Mouse (Mus musculus) stomach, embryonic 16.5 days (tissue): ENCODE measurements around the gene Slc17a7. TPM values are rescaled to one million over a fixed set of nuclear protein-coding genes. Genes with fewer than 3 reads are reported as not detected.

Experiments
- ATAC-seq: fragments of 200-750 bp; cut with Nextera tagmentation; 2 replicates; pipeline ENCODE4 v1.8.0; 2017; ENCODE audit warnings: moderate number of reproducible peaks, moderate TSS enrichment; ENCODE audit not compliant: insufficient read depth, low FRiP score
- H3K27ac ChIP-seq: fragments of 300-500 bp; sonication (generic); 2 replicates; pipeline ENCODE4 v1.5.1; 2014; ENCODE audit warnings: low read length
- H3K27me3 ChIP-seq: fragments of 300-500 bp; sonication (generic); 2 replicates; pipeline ENCODE4 v1.6.1; 2014; ENCODE audit warnings: low read length, control low read depth, mixed read lengths; ENCODE audit not compliant: control insufficient read depth, insufficient read depth
- H3K36me3 ChIP-seq: fragments of 300-500 bp; sonication (generic); 2 replicates; pipeline ENCODE4 v1.6.1; 2014; ENCODE audit warnings: low read length; ENCODE audit not compliant: control insufficient read depth, insufficient read depth
- H3K4me1 ChIP-seq: fragments of 300-500 bp; sonication (generic); 2 replicates; pipeline ENCODE4 v1.6.1; 2014; ENCODE audit warnings: low read length, control low read depth, mixed read lengths; ENCODE audit not compliant: control insufficient read depth, insufficient read depth
- H3K4me2 ChIP-seq: fragments of 300-500 bp; sonication (generic); 2 replicates; pipeline ENCODE4 v1.6.1; 2014; ENCODE audit warnings: low read depth, low read length, mixed read lengths
- H3K4me3 ChIP-seq: fragments of 300-500 bp; sonication (generic); replicated peaks from 2 replicates; pipeline ENCODE4 v1.5.1; 2014; ENCODE audit warnings: mild to moderate bottlenecking, low read length
- H3K9ac ChIP-seq: fragments of 300-500 bp; sonication (generic); 2 replicates; pipeline ENCODE4 v1.6.1; 2014; ENCODE audit warnings: low read length
- H3K9me3 ChIP-seq: fragments of 300-500 bp; sonication (generic); replicated peaks from 2 replicates; pipeline ENCODE4 v1.6.1; 2016; ENCODE audit warnings: low read length, control low read depth; ENCODE audit not compliant: control insufficient read depth
- WGBS: fragments of 180-500 bp; shearing (Covaris S2); extraction: QIAGEN DNeasy Blood & Tissue Kit; methylation state at CpG from one replicate; pipeline ENCODE4 v1.1.7; 2014; 5-methylcytosine and 5-hydroxymethylcytosine counted together
- polyA plus RNA-seq: library from polyadenylated mRNA; unstranded; fragments of >200 nt; fragmentation: Nextera tagmentation; extraction: Ambion mirVana; gene quantifications from 2 replicates; pipeline ENCODE4 v1.2.1, GENCODE M21; 2015

Slc17a7 gene
- polyA plus RNA-seq, 1 experiment from 2014 or later = 0.22 TPM

GRCm38 (mm10) chr7:45157459-45157858, 6.3 kb upstream of the Slc17a7 start:
- H3K4me2 ChIP-seq = no peak overlapping the region
- H3K36me3 ChIP-seq = no peaks in the 10 kb centered on the region
- H3K27me3 ChIP-seq = peaks cover under 1% of the 10 kb centered on the region; the same call in 1 of the 2 replicates
- 81% methylated on average over 14 of the region's 14 CpGs for WGBS
- peaks cover 15% of the 10 kb centered on the region for H3K4me1 ChIP-seq
- ATAC-seq = no peak
- H3K9me3 ChIP-seq = no peaks in the 10 kb centered on the region
- H3K27ac ChIP-seq = no peak overlapping the region
- no peak overlapping the region for H3K4me3 ChIP-seq
- H3K9ac ChIP-seq = no peak overlapping the region

GRCm38 (mm10) chr7:45158991-45159390, 4.8 kb upstream of the Slc17a7 start:
- peaks cover 14% of the 10 kb centered on the region for H3K27me3 ChIP-seq
- H3K4me3 ChIP-seq = no peak overlapping the region
- H3K27ac ChIP-seq = no peak overlapping the region
- H3K9ac ChIP-seq = no peak overlapping the region
- no peaks in the 10 kb centered on the region for H3K36me3 ChIP-seq
- no peaks in the 10 kb centered on the region for H3K9me3 ChIP-seq
- 92% methylated on average over 6 of the region's 6 CpGs for WGBS
- H3K4me1 ChIP-seq = peaks cover 9% of the 10 kb centered on the region
- ATAC-seq = no peak
- no peak overlapping the region for H3K4me2 ChIP-seq

GRCm38 (mm10) chr7:45160316-45160800, 3.4 kb upstream of the Slc17a7 start:
- Histone ChIP-seq H3K27ac (no peak overlapping the region), H3K9ac (no peak overlapping the region), H3K4me2 (no peak overlapping the region), H3K27me3 (peaks cover 27% of the 10 kb centered on the region), H3K36me3 (no peaks in the 10 kb centered on the region), H3K4me3 (no peak overlapping the region), H3K4me1 (peaks cover 3% of the 10 kb centered on the region), H3K9me3 (no peaks in the 10 kb centered on the region)
- WGBS = 95% methylated on average over 6 of the region's 6 CpGs
- no peak for ATAC-seq

- no peak overlapping the region for H3K4me3 ChIP-seq
- ATAC-seq = no peak
- WGBS = 91% methylated on average over 3 of the region's 3 CpGs
- H3K27ac ChIP-seq = no peak overlapping the region
- H3K36me3 ChIP-seq = no peaks in the 10 kb centered on the region
- H3K4me1 ChIP-seq = peaks cover 3% of the 10 kb centered on the region; the same call in 1 of the 2 replicates
- no peaks in the 10 kb centered on the region for H3K9me3 ChIP-seq
- no peak overlapping the region for H3K9ac ChIP-seq
- H3K27me3 ChIP-seq = peaks cover 32% of the 10 kb centered on the region
- H3K4me2 ChIP-seq = no peak overlapping the region
Observed at GRCm38 (mm10) chr7:45160866-45161265, 2.9 kb upstream of the Slc17a7 start.

DNA sequence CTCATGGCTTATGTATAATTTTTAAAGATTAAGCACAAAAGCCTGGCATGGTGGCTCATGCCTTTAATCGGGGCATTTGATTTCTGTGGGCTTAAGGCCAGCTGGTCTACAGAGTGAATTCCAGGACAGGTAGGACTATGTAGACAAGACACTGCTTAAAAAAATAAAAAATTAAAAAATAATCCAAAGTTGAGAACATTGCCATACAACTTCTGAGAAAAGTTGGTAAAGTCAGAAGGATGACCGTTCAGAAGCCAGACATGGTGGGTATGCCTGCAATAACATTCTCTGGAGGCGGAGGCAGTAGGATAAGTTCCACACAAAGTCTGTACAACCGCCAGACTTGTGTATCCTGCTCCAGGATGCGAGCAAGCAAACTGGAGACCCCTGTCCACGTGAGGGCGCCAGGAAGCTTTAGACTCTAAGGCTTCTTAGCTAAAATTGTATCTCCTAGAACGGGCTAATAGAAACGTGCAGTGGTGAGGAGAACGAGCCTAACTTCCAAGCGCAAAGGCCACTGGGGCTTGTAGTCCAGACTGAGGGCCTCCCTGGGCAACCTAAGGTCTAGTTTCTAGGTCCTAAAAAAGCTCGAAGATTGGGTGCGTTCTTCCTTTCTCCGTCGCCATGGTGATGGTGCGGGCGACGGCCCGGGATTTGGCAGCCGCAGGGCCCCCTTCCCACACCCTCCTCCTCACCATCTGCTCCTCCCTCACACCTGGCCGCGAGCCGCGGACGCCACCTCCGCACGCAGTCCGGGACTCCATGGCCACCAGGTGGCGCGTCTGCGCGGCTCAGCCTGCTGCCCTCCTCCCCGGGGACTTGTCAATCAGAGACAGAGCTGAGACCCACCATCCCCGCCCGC, 1.9 kb upstream of the Slc17a7 start:
- H3K9me3 ChIP-seq = no peaks in the 10 kb centered on the region
- WGBS = 4% methylated on average over 35 of the region's 35 CpGs
- no peaks in the 10 kb centered on the region for H3K36me3 ChIP-seq
- peak overlapping the region; percentile 57 for H3K9ac ChIP-seq
- H3K4me2 ChIP-seq = peak overlapping the region; percentile 68
- peak overlapping the region; percentile 23; the same call in 1 of the 2 replicates for H3K27ac ChIP-seq
- H3K4me3 ChIP-seq = peak overlapping the region; percentile 46
- ATAC-seq = peak; percentile 88
- H3K4me1 ChIP-seq = peaks cover 3% of the 10 kb centered on the region; the same call in 1 of the 2 replicates
- H3K27me3 ChIP-seq = peaks cover 40% of the 10 kb centered on the region

DNA sequence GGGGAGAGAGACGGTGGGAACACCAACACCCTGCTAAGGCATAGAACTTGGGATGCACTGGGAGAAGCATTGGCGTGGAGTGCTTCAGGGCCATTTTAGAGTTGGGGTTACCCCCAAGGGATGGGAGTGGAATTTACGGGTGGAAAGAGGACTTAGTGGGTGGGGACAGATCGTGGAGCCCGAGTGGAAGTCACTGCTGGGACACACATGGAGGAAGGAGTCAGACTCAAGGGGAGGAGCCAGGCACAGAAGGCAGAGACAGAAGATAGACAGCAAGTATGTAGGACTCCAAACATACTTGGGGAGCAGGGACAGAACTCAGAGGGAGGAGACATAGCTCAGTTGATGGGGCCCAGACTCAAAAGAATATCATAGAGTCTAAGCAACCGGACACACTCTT, 1.2 kb upstream of the Slc17a7 start:
- peak overlapping the region; percentile 57 for H3K9ac ChIP-seq
- peaks cover 46% of the 10 kb centered on the region for H3K27me3 ChIP-seq
- H3K4me2 ChIP-seq = peak overlapping the region; percentile 68
- no peak overlapping the region for H3K27ac ChIP-seq
- H3K4me3 ChIP-seq = peak overlapping the region; percentile 46
- H3K4me1 ChIP-seq = peaks cover 3% of the 10 kb centered on the region; the same call in 1 of the 2 replicates
- H3K36me3 ChIP-seq = no peaks in the 10 kb centered on the region
- no peaks in the 10 kb centered on the region for H3K9me3 ChIP-seq
- ATAC-seq = no peak
- WGBS = 24% methylated on average over 6 of the region's 6 CpGs

DNA sequence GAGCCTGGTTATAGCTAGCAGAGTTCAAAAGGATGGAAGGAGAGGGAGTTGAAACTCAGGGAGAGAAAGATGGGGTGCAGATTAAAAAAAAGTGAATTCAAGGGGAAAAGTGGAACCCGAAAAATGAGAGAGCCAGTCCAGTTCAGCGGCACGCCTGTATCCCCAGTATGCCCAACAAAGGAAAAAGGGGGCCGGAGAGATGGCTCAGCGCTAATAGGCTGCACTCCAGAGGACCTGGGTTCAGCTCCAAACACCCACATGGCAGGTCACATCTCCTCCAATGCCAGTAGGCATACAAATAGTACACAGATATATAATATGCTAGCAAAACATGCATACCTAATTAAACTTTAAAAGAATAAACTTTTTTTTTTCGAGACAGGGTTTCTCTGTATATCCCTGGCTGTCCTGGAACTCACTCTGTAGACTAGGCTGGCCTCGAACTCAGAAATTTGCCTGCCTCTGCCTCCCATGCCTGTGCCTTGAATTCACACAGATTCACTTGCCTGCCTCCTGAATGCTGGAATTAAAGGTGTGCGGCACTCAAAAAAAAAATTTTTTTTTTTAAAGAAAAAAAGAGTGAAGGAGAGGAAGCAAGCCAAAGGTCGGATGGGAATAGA, 643 bp upstream of the Slc17a7 start:
- Histone ChIP-seq H3K4me3 (no peak overlapping the region; the same call in 1 of the 2 replicates), H3K4me2 (no peak overlapping the region), H3K27me3 (peaks cover 51% of the 10 kb centered on the region), H3K9ac (no peak overlapping the region), H3K27ac (no peak overlapping the region), H3K9me3 (no peaks in the 10 kb centered on the region), H3K36me3 (no peaks in the 10 kb centered on the region), H3K4me1 (peaks cover 3% of the 10 kb centered on the region; the same call in 1 of the 2 replicates)
- WGBS = 76% methylated on average over 9 of the region's 9 CpGs
- ATAC-seq = no peak

GRCm38 (mm10) chr7:45164833-45165232, 1.1 kb downstream of the Slc17a7 start:
- Histone ChIP-seq H3K4me2 (no peak overlapping the region), H3K4me1 (peaks cover 3% of the 10 kb centered on the region; the same call in 1 of the 2 replicates), H3K4me3 (no peak overlapping the region), H3K27me3 (peaks cover 68% of the 10 kb centered on the region), H3K36me3 (no peaks in the 10 kb centered on the region), H3K27ac (no peak overlapping the region), H3K9me3 (peaks cover 13% of the 10 kb centered on the region), H3K9ac (no peak overlapping the region)
- WGBS = 67% methylated on average over 5 of the region's 5 CpGs
- ATAC-seq = no peak

DNA sequence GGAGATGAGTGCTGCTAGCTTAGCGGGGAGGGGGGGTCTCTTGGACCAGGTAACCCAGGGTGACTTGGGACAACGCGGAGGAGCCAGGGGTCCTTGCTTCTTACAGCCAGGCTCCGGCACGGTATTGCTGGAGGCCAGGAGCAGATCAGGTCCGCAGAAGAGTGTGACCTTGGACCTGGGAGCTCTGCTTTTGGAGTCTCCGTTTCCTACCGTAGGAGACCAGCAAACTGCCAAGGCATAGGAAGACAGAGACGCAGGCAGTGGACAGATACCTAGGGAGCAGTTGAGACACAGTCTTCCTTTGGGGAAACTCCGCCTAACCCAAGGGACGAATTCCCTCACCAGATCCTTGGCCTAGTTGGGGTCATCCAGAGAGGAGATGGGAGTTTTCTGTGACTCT, 2.0 kb downstream of the Slc17a7 start:
- 48% methylated on average over 11 of the region's 11 CpGs for WGBS
- Histone ChIP-seq H3K9ac (no peak overlapping the region), H3K4me2 (no peak overlapping the region), H3K27ac (no peak overlapping the region), H3K4me1 (peaks cover 3% of the 10 kb centered on the region; the same call in 1 of the 2 replicates), H3K9me3 (peaks cover 19% of the 10 kb centered on the region), H3K27me3 (peaks cover 74% of the 10 kb centered on the region), H3K36me3 (no peaks in the 10 kb centered on the region), H3K4me3 (no peak overlapping the region)
- ATAC-seq = no peak
